Mouse (Mus musculus) kidney, adult 2 months (tissue): ENCODE data around the gene Dgkh.

Experiments
- CTCF ChIP-seq: fragments of 200-500 bp; conservative IDR thresholded peaks from 2 replicates; pipeline ENCODE4 v1.5.1; 2011; ENCODE audit warnings: low read depth, mild to moderate bottlenecking, control low read depth, low read length, moderate library complexity, mixed read lengths; ENCODE audit not compliant: insufficient read depth, insufficient read length
- POLR2A ChIP-seq: fragments of 200-500 bp; IDR thresholded peaks from one replicate; pipeline ENCODE4 v1.6.1; 2011; ENCODE audit warnings: low read depth, low read length, control low read depth

DNA sequence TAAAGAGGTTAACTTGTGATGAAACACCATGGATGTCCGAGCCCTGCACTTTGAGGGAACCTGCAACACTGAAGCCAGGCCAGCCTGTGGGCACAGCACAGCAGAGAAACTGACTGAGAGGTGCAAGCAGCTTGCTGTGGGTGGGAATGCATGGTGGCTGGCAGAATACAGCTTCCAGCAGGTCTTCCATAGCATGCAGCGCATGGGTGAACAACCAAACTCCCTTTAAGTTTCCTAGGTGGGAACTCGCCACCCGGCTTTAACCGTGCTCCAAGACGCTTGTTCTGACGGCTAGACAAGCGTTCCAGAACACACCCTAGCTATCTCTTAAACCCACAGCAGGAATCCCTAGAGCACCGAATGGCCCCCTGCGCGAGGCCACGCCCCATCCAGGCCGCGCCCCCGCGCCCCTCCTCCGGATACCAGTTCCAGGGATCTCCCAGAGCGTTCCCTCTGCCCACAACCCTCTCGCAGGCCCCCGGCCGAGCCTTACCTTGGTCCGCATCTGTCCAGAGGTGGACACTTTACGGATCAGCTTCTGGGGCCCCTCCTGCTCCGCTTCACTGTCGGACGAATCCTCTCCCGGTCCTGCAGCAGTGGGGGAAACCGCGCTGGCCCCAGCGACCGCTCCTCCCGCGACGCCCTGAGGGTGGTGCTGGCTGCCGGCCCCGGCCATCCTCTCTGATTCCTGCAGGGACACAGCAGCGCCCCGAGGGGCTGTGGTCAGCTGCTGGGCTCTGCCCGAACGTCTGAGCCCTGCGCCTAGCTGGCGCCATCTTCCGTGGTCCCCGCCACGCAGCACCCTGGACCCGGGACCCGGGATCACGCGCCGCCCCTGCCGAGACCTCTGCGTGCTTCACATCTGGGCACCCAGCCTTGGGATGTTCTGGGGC lies 7.9 kb downstream of the Dgkh start:
- TF ChIP-seq CTCF (no peak), POLR2A (no peak)
